Mouse (Mus musculus) limb, embryonic 14.5 days (tissue): ENCODE data around the gene Grpel1. TPM values are rescaled to one million over a fixed set of nuclear protein-coding genes. Genes with fewer than 3 reads are reported as not detected.

Source experiments
- ATAC-seq: fragments of 200-750 bp; cut with Nextera tagmentation; 2 replicates; pipeline ENCODE4 v1.8.0; 2017; ENCODE audit warnings: low read depth, moderate number of reproducible peaks, moderate TSS enrichment; ENCODE audit not compliant: low FRiP score
- DNase-seq: peaks from one replicate; pipeline ENCODE4 v3.0.0-alpha.2; 2015; ENCODE audit warnings: low spot score
- H3K27ac ChIP-seq: fragments of 300-500 bp; sonication (generic); replicated peaks from 2 replicates; pipeline ENCODE4 v1.5.1; 2014; ENCODE audit warnings: low read depth, mild to moderate bottlenecking, low read length, moderate library complexity, mixed read lengths
- H3K27me3 ChIP-seq: fragments of 300-500 bp; sonication (generic); 2 replicates; pipeline ENCODE4 v1.6.1; 2014; ENCODE audit warnings: low read length, mixed read lengths; ENCODE audit not compliant: control insufficient read depth, insufficient read depth
- H3K36me3 ChIP-seq: fragments of 300-500 bp; sonication (generic); 2 replicates; pipeline ENCODE4 v1.6.1; 2014; ENCODE audit warnings: mild to moderate bottlenecking, low read length, moderate library complexity, mixed read lengths; ENCODE audit not compliant: control insufficient read depth, insufficient read depth
- H3K4me1 ChIP-seq: fragments of 300-500 bp; sonication (generic); 2 replicates; pipeline ENCODE4 v1.6.1; 2014; ENCODE audit warnings: antibody characterized with exemption, low read length, mixed read lengths; ENCODE audit not compliant: control insufficient read depth, insufficient read depth
- H3K4me2 ChIP-seq: fragments of 300-500 bp; sonication (generic); replicated peaks from 2 replicates; pipeline ENCODE4 v1.6.1; 2014; ENCODE audit warnings: low read depth, mild to moderate bottlenecking, low read length, moderate library complexity; ENCODE audit not compliant: severe bottlenecking
- H3K4me3 ChIP-seq: fragments of 300-500 bp; sonication (generic); replicated peaks from 2 replicates; pipeline ENCODE4 v1.5.1; 2014; ENCODE audit warnings: low read length
- H3K9ac ChIP-seq: fragments of 300-500 bp; sonication (generic); 2 replicates; pipeline ENCODE4 v1.6.1; 2014; ENCODE audit warnings: mild to moderate bottlenecking, low read depth, low read length, moderate library complexity; ENCODE audit not compliant: severe bottlenecking
- H3K9me3 ChIP-seq: fragments of 300-500 bp; sonication (generic); 2 replicates; pipeline ENCODE4 v1.6.1; 2016; ENCODE audit warnings: low read length; ENCODE audit not compliant: control insufficient read depth
- POLR2A ChIP-seq: fragments of 200-500 bp; IDR thresholded peaks from 2 replicates; pipeline ENCODE4 v1.8.0; 2012; ENCODE audit warnings: inconsistent platforms, mild to moderate bottlenecking, moderate library complexity, borderline replicate concordance; ENCODE audit not compliant: insufficient read depth, insufficient read length; ENCODE audit errors: extremely low read depth
- WGBS: fragments of 180-500 bp; shearing (Covaris S2); extraction: QIAGEN DNeasy Blood & Tissue Kit; methylation state at CpG from one replicate; pipeline ENCODE4 v1.1.7; 2014; 5-methylcytosine and 5-hydroxymethylcytosine counted together
- polyA plus RNA-seq, 2 experiments: library from polyadenylated mRNA; depleted of rRNA in 1 of 2; stranded (reverse) in 1 of 2; unstranded in 1 of 2; fragments of >200 nt; fragmentation: Nextera tagmentation in 1 of 2; extraction: Ambion mirVana in 1 of 2; gene quantifications; 2 replicates each; pipeline versions ENCODE4 v1.2.1 to v1.2.3; 2012 to 2014

The Grpel1 gene
- polyA plus RNA-seq, 2 experiments, result 22.9 to 52.8 TPM

DNA sequence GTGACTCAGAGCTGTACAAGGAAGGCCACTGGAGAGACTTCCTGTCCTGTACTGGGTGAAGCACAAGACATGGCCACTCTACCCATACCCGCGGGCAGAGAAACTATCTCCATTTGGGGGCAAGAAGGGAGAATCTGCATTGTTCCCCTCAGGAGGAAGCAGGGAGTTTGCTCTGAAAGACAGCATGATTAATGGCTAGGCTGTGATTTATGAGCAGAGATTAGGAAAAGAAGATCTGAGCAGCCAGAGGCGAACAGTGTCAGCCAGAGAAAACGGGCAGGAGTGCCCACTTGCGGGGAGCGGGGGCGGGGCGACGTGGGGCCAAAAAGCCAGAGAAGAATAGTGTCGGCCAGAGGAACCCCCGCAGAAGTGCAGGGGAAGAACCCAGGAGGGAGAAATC, 37.0 kb upstream of the Grpel1 start:
- no peaks in the 10 kb centered on the region for H3K9me3 ChIP-seq
- TF ChIP-seq POLR2A, result no peak
- peaks cover 7% of the 10 kb centered on the region for H3K4me1 ChIP-seq
- H3K4me2 ChIP-seq, result no peak overlapping the region
- ATAC-seq, result no peak
- DNase-seq, result no peak
- no peaks in the 10 kb centered on the region for H3K27me3 ChIP-seq
- H3K4me3 ChIP-seq, result no peak overlapping the region
- no peaks in the 10 kb centered on the region for H3K36me3 ChIP-seq
- WGBS, result 27% methylated on average over 11 of the region's 11 CpGs
- H3K9ac ChIP-seq, result no peak overlapping the region
- H3K27ac ChIP-seq, result no peak overlapping the region

DNA sequence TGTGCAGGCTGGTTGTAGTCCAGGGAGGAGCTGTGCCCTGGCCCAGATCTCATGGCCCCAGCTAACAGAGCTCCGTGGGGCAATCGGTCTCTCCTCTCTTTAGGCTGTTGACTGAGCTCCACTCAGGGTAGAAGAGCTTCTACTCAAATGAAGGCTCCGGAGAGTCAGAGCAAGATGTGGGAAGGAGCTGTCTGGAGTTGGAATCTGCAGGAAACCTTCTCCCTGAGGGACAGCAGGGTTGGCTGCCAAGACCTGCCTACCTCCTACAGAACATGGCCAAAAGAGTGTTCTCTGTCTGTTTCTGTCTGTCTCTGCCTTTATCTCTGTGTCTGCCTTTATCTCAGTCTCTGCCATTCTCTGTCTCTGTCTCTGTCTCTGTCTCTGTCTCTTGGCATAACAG, 35.2 kb upstream of the Grpel1 start:
- H3K36me3 ChIP-seq, result no peaks in the 10 kb centered on the region
- H3K27me3 ChIP-seq, result no peaks in the 10 kb centered on the region
- H3K27ac ChIP-seq, result no peak overlapping the region
- no peak overlapping the region for H3K9ac ChIP-seq
- no peak for TF ChIP-seq POLR2A
- H3K9me3 ChIP-seq, result no peaks in the 10 kb centered on the region
- 82% methylated on average over 3 of the region's 3 CpGs for WGBS
- peaks cover 7% of the 10 kb centered on the region for H3K4me1 ChIP-seq
- no peak overlapping the region for H3K4me3 ChIP-seq
- ATAC-seq (no peak), DNase-seq (no peak)
- no peak overlapping the region for H3K4me2 ChIP-seq

DNA sequence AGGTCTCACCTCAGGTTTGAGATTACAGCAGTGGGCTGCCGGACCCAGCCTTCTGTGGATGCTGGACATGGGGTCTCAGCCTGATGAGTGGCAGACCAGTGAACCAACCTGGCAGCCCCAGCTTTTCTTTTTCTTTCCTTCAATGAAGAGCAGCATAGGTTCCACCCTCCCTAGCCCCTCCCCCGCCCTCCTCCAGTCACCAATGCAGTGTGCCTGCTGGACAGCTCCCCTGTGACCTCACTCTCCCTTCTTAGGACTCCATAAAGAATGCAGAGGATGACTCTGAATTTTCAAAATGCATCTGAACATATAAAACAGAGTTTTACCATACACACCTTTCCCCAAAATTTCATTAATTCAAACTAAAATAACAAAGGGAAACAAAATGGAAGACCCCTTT, 33.1 kb upstream of the Grpel1 start:
- Histone ChIP-seq H3K9ac (no peak overlapping the region), H3K27me3 (no peaks in the 10 kb centered on the region), H3K9me3 (no peaks in the 10 kb centered on the region), H3K4me3 (no peak overlapping the region), H3K4me2 (no peak overlapping the region), H3K36me3 (no peaks in the 10 kb centered on the region), H3K27ac (no peak overlapping the region), H3K4me1 (peaks cover 7% of the 10 kb centered on the region)
- ATAC-seq (no peak), DNase-seq (no peak)
- WGBS, result 69% methylated on average over 2 of the region's 2 CpGs
- TF ChIP-seq POLR2A, result no peak

DNA sequence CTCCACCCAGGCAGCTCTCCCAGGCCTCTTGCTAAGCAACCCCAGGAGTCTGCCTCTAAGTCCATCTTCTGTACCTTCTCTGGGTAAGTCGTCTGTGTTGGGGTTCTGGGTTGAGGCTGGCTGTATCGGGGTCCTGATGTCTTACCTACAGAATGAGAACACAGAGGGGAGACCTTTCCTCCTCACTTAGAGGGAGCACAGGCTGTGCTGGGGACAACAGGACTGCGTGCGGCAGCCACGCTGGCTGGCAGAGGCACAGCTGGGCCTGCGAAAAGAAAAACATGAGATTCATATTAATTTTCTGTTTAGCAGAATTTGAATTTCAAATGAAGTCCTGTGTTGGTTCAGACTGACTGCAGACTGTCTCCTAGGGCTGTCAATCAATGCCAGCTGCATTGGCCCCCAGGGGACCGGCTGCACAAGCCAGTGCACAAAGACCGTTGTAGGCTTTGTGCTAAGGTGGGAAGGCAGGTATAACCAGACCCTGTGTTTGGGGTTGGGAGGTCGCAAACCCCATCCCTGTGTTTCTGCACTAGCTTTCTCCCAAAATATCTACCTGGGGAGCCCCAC, 30.3 kb upstream of the Grpel1 start:
- 68% methylated on average over 9 of the region's 9 CpGs for WGBS
- H3K9ac ChIP-seq, result no peak overlapping the region

DNA sequence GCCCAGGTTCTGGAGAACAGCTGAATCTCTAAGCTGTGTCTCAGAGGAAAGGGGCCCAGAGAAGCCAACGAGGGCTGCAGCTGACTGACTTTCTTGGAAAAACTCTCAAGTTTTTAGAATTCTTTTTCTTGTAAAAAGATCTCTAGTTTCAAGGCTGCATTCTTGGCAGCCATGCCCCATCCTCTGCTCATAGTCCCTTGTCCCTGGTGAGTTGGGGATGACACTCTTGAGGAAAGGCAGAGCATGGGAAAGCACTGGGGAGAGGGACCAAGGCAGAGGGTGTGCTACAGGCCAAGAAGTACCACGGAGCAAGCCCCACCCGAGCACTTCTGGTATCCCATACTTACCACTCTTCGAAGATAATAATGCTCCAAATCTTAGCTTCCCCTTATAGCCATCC, 27.9 kb upstream of the Grpel1 start:
- 74% methylated on average over 4 of the region's 4 CpGs for WGBS
- no peak for TF ChIP-seq POLR2A
- Histone ChIP-seq H3K36me3 (no peaks in the 10 kb centered on the region), H3K9me3 (no peaks in the 10 kb centered on the region), H3K4me1 (0 out of 2 replicates have a peak, but pooled peaks cover 2% of the 10 kb centered on the region), H3K27ac (no peak overlapping the region), H3K9ac (no peak overlapping the region), H3K27me3 (no peaks in the 10 kb centered on the region), H3K4me3 (no peak overlapping the region), H3K4me2 (no peak overlapping the region)
- ATAC-seq, result no peak
- DNase-seq, result no peak

More for the DNA sequence above, 30.3 kb upstream of the Grpel1 start:
- no peak for DNase-seq
- no peaks in the 10 kb centered on the region for H3K9me3 ChIP-seq
- no peak for TF ChIP-seq POLR2A
- H3K4me2 ChIP-seq, result no peak overlapping the region
- no peak for ATAC-seq
- no peak overlapping the region for H3K27ac ChIP-seq
- no peaks in the 10 kb centered on the region for H3K36me3 ChIP-seq
- H3K27me3 ChIP-seq, result no peaks in the 10 kb centered on the region
- H3K4me3 ChIP-seq, result no peak overlapping the region
- H3K4me1 ChIP-seq, result no peaks in the 10 kb centered on the region

DNA sequence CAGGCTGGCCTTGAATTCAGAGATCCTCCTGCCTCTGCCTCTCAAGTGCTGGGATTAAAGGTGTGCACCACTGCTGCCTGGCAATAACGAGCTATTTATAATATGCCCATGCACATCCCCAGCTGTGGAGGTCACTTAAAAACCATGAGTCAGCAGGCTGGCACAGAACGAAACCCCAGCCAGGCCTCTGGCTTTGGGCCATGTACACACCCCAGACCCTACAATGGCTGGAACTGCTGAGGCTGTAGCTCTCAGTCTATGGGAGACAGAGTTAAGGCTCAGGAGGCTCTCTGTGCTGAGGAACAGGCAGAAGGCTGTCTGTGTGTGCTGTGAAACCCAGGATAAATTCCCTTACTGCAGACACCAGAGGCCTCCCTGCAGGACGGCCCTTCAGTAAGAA, 24.1 kb upstream of the Grpel1 start:
- Histone ChIP-seq H3K4me3 (no peak overlapping the region), H3K27ac (no peak overlapping the region), H3K9ac (no peak overlapping the region), H3K9me3 (no peaks in the 10 kb centered on the region), H3K4me2 (no peak overlapping the region), H3K4me1 (peaks cover 11% of the 10 kb centered on the region; the same call in 1 of the 2 replicates), H3K27me3 (no peaks in the 10 kb centered on the region), H3K36me3 (no peaks in the 10 kb centered on the region)
- WGBS, result 46% methylated on average over 3 of the region's 3 CpGs
- TF ChIP-seq POLR2A, result no peak
- ATAC-seq, result no peak
- no peak for DNase-seq
